Mouse (Mus musculus) liver, postnatal 0 days (tissue): ENCODE measurements at regions not wholly inside any gene's neighbourhood (a gene's known extent, or its start where the extent isn't known, plus 50 kb on each side); places are given as distances from the start of the nearest gene placed in this dataset.

Experiments
- CTCF ChIP-seq: sonication (generic); IDR thresholded peaks from 2 replicates; pipeline ENCODE4 v1.5.1; 2016; ENCODE audit warnings: antibody characterized with exemption, low read depth
- EP300 ChIP-seq: IDR thresholded peaks from 2 replicates; pipeline ENCODE4 v1.6.1; 2016; ENCODE audit warnings: antibody characterized with exemption, low read depth, mild to moderate bottlenecking

GRCm38 (mm10) chr5:106384138-106384770, 73.7 kb downstream of the Barhl2 start:
- TF ChIP-seq CTCF (no peak), EP300 (no peak)
